Mouse (Mus musculus) ES-Bruce4 (cell line): ENCODE results near the gene Gm15217. TPM values are rescaled to one million over a fixed set of nuclear protein-coding genes. Genes with fewer than 3 reads are reported as not detected.

ENCODE experiments used
- H3K27ac ChIP-seq: 2 replicates; pipeline ENCODE4 v1.5.1; 2012; ENCODE audit warnings: low read length, inconsistent platforms; ENCODE audit not compliant: insufficient read depth
- H3K27me3 ChIP-seq: 2 replicates; pipeline ENCODE4 v1.6.1; 2012; ENCODE audit warnings: mild to moderate bottlenecking, low read length, inconsistent platforms; ENCODE audit not compliant: control insufficient read depth, poor library complexity, insufficient read depth, severe bottlenecking
- H3K36me3 ChIP-seq: 2 replicates; pipeline ENCODE4 v1.6.1; 2012; ENCODE audit warnings: inconsistent platforms, mild to moderate bottlenecking, low read length, moderate library complexity; ENCODE audit not compliant: control insufficient read depth, poor library complexity, insufficient read depth, severe bottlenecking
- H3K4me1 ChIP-seq: one replicate; pipeline ENCODE4 v1.8.1; 2011; ENCODE audit warnings: low read length; ENCODE audit not compliant: control insufficient read depth, insufficient read depth
- H3K4me3 ChIP-seq: 2 replicates; pipeline ENCODE4 v1.5.1; 2011; ENCODE audit warnings: low read depth, mild to moderate bottlenecking, low read length
- H3K9ac ChIP-seq: 2 replicates; pipeline ENCODE4 v1.6.1; 2012; ENCODE audit warnings: low read depth, mild to moderate bottlenecking, inconsistent platforms; ENCODE audit not compliant: poor library complexity, severe bottlenecking
- H3K9me3 ChIP-seq: replicated peaks from 2 replicates; pipeline ENCODE4 v1.6.1; 2012; ENCODE audit warnings: mild to moderate bottlenecking, low read length, inconsistent platforms; ENCODE audit not compliant: control insufficient read depth, poor library complexity, insufficient read depth, severe bottlenecking
- CTCF ChIP-seq: IDR thresholded peaks from one replicate; pipeline ENCODE4 v1.8.1; 2011; ENCODE audit warnings: low read depth, low read length
- EP300 ChIP-seq: IDR thresholded peaks from 2 replicates; pipeline ENCODE4 v1.6.1; 2011; ENCODE audit warnings: low read depth, low read length; ENCODE audit not compliant: insufficient read depth
- POLR2A ChIP-seq: IDR thresholded peaks from one replicate; pipeline ENCODE4 v1.8.1; 2011; ENCODE audit warnings: low read length; ENCODE audit not compliant: insufficient read depth
- polyA plus RNA-seq: library from polyadenylated mRNA; stranded (reverse); fragments of >200 nt; gene quantifications from 2 replicates; pipeline ENCODE4 v1.2.4, GENCODE M21; 2011; ENCODE audit warnings: low read depth; ENCODE audit not compliant: missing spikeins, insufficient read depth, insufficient read length

Gm15217 gene
- polyA plus RNA-seq, 1 experiment: not detected

GRCm38 (mm10) chr14:46363209-46363608 is 16.0 kb upstream of the Gm15217 start:
- no peaks in the 10 kb centered on the region for H3K4me1 ChIP-seq
- H3K36me3 ChIP-seq: no peaks in the 10 kb centered on the region
- no peak overlapping the region for H3K4me3 ChIP-seq
- H3K27ac ChIP-seq: no peak overlapping the region
- H3K9ac ChIP-seq: no peak overlapping the region
- TF ChIP-seq EP300: no peak
- TF ChIP-seq CTCF: peak; percentile 58
- no peak for TF ChIP-seq POLR2A
- no peaks in the 10 kb centered on the region for H3K9me3 ChIP-seq
- no peaks in the 10 kb centered on the region for H3K27me3 ChIP-seq

GRCm38 (mm10) chr14:46372452-46372851 is 6.8 kb upstream of the Gm15217 start:
- TF ChIP-seq POLR2A (no peak), EP300 (no peak), CTCF (no peak)
- H3K27me3 ChIP-seq: no peaks in the 10 kb centered on the region
- H3K27ac ChIP-seq: no peak overlapping the region
- no peak overlapping the region for H3K9ac ChIP-seq
- H3K4me3 ChIP-seq: no peak overlapping the region
- H3K9me3 ChIP-seq: no peaks in the 10 kb centered on the region
- H3K36me3 ChIP-seq: no peaks in the 10 kb centered on the region
- no peaks in the 10 kb centered on the region for H3K4me1 ChIP-seq

GRCm38 (mm10) chr14:46375796-46376195 is 3.4 kb upstream of the Gm15217 start:
- no peaks in the 10 kb centered on the region for H3K27me3 ChIP-seq
- no peak overlapping the region for H3K27ac ChIP-seq
- H3K36me3 ChIP-seq: no peaks in the 10 kb centered on the region
- TF ChIP-seq EP300 (no peak), CTCF (no peak), POLR2A (no peak)
- no peaks in the 10 kb centered on the region for H3K9me3 ChIP-seq
- H3K9ac ChIP-seq: no peak overlapping the region
- no peaks in the 10 kb centered on the region for H3K4me1 ChIP-seq
- H3K4me3 ChIP-seq: no peak overlapping the region

GRCm38 (mm10) chr14:46380286-46380721 is 1.1 kb downstream of the Gm15217 start:
- Histone ChIP-seq H3K4me1 (no peaks in the 10 kb centered on the region), H3K36me3 (peaks cover 14% of the 10 kb centered on the region), H3K27ac (no peak overlapping the region)

GRCm38 (mm10) chr14:46381457-46381856 is 2.2 kb downstream of the Gm15217 start:
- Histone ChIP-seq H3K36me3 (peaks cover 14% of the 10 kb centered on the region), H3K9ac (no peak overlapping the region), H3K9me3 (no peaks in the 10 kb centered on the region), H3K27me3 (no peaks in the 10 kb centered on the region), H3K27ac (no peak overlapping the region), H3K4me3 (no peak overlapping the region), H3K4me1 (no peaks in the 10 kb centered on the region)
- TF ChIP-seq CTCF (no peak), EP300 (no peak), POLR2A (no peak)

More at GRCm38 (mm10) chr14:46380286-46380721, 1.1 kb downstream of the Gm15217 start:
- TF ChIP-seq POLR2A: no peak
- TF ChIP-seq CTCF: no peak
- no peak for TF ChIP-seq EP300
- Histone ChIP-seq H3K9ac (peak overlapping the region; percentile 13), H3K27me3 (no peaks in the 10 kb centered on the region), H3K4me3 (peak overlapping the region; percentile 63), H3K9me3 (no peaks in the 10 kb centered on the region)

GRCm38 (mm10) chr14:46384946-46385691 is 5.9 kb downstream of the Gm15217 start:
- H3K9me3 ChIP-seq: no peaks in the 10 kb centered on the region
- no peak for TF ChIP-seq POLR2A
- no peak for TF ChIP-seq CTCF
- TF ChIP-seq EP300: no peak
- H3K27ac ChIP-seq: no peak overlapping the region
- H3K36me3 ChIP-seq: peaks cover 14% of the 10 kb centered on the region
- peak overlapping the region; percentile 65 for H3K9ac ChIP-seq
- H3K4me3 ChIP-seq: peak overlapping the region; percentile 57
- 0 out of 2 replicates have a peak, but pooled peaks cover 4% of the 10 kb centered on the region for H3K27me3 ChIP-seq
- H3K4me1 ChIP-seq: no peaks in the 10 kb centered on the region
